ENCODE assay signal across 21 mouse cellular contexts in genomic region chr5:21729107-21729506, GRCm38 (mm10). TPM values are rescaled to one million over a fixed set of nuclear protein-coding genes. Genes with fewer than 3 reads are reported as not detected.
DNase-seq lines count a peak whose midpoint lies in the region; ATAC-seq and TF ChIP-seq lines count a peak whose summit lies in the region.
"Had no signal": no experiment of that assay in that cellular context is flagged by ENCODE, and none has a peak within 500 bp of the region (broad histone marks: within the 10 kb centered on the region; RNA-seq: fewer than 3 reads in every experiment).

No protein-coding gene starts in this region.

- WGBS in midbrain, embryonic 10.5 days, result 87% methylated on average over 5 of the region's 5 CpGs
- WGBS in midbrain, embryonic 13.5 days, result 89% methylated on average over 5 of the region's 5 CpGs
- WGBS in midbrain, embryonic 11.5 days, result 82% methylated on average over 5 of the region's 5 CpGs
- 93% methylated on average over 5 of the region's 5 CpGs for WGBS in midbrain, postnatal 0 days

- H3K27me3 ChIP-seq in midbrain, embryonic 10.5 days (ENCODE audit: low read depth, poor library complexity, severe bottlenecking), result no peaks in the 10 kb centered on the region
- H3K27me3 ChIP-seq in midbrain, embryonic 13.5 days, result no peaks in the 10 kb centered on the region
- H3K27me3 ChIP-seq in midbrain, embryonic 11.5 days (ENCODE audit: control insufficient read depth, insufficient read depth, low read length), result no peaks in the 10 kb centered on the region
- no peaks in the 10 kb centered on the region for H3K27me3 ChIP-seq in midbrain, postnatal 0 days (ENCODE audit: insufficient read depth, low read length)
- H3K27me3 ChIP-seq: CH12.LX, Patski had no signal

- H3K9me3 ChIP-seq in midbrain, embryonic 10.5 days (replicated peaks), result no peaks in the 10 kb centered on the region
- H3K9me3 ChIP-seq in midbrain, embryonic 13.5 days, result no peaks in the 10 kb centered on the region
- H3K9me3 ChIP-seq in midbrain, embryonic 11.5 days (ENCODE audit: control insufficient read depth, low read length), result no peaks in the 10 kb centered on the region
- H3K9me3 ChIP-seq in midbrain, postnatal 0 days (ENCODE audit: low read length), result no peaks in the 10 kb centered on the region

- no peak overlapping the region for H3K4me2 ChIP-seq in midbrain, embryonic 13.5 days (replicated peaks)
- no peak overlapping the region for H3K4me2 ChIP-seq in midbrain, embryonic 11.5 days
- no peak overlapping the region for H3K4me2 ChIP-seq in midbrain, postnatal 0 days (ENCODE audit: low read depth, low read length, poor library complexity, severe bottlenecking)

- peaks cover 62% of the 10 kb centered on the region for H3K4me1 ChIP-seq in midbrain, embryonic 10.5 days
- peaks cover 43% of the 10 kb centered on the region for H3K4me1 ChIP-seq in midbrain, embryonic 13.5 days (replicated peaks)
- H3K4me1 ChIP-seq in midbrain, embryonic 11.5 days (ENCODE audit: control insufficient read depth, insufficient read depth, low read length), result peaks cover 29% of the 10 kb centered on the region
- H3K4me1 ChIP-seq in midbrain, postnatal 0 days (ENCODE audit: insufficient read depth, low read length), result no peaks in the 10 kb centered on the region; the same call in 1 of the 2 replicates

- ATAC-seq in midbrain, embryonic 13.5 days, result no peak
- no peak for ATAC-seq in midbrain, embryonic 11.5 days (ENCODE audit: low FRiP score)
- ATAC-seq in midbrain, postnatal 0 days (ENCODE audit: low FRiP score), result no peak
- ATAC-seq: activated CD4-positive, CD25-positive, alpha-beta regulatory T cell, adult 4 months; CD4-positive, CD25-positive, alpha-beta regulatory T cell, adult 4 months; Patski had no signal

- H3K4me3 ChIP-seq in midbrain, embryonic 10.5 days, result no peak overlapping the region
- no peak overlapping the region for H3K4me3 ChIP-seq in midbrain, embryonic 13.5 days (replicated peaks)
- H3K4me3 ChIP-seq in midbrain, embryonic 11.5 days (ENCODE audit: low read depth, low read length), result no peak overlapping the region
- H3K4me3 ChIP-seq in midbrain, postnatal 0 days (ENCODE audit: low read depth, low read length), result no peak overlapping the region

- no peak for TF ChIP-seq CTCF in midbrain, postnatal 0 days (IDR thresholded peaks at IDR 0.05)

- H3K36me3 ChIP-seq in midbrain, embryonic 10.5 days, result no peaks in the 10 kb centered on the region
- H3K36me3 ChIP-seq in midbrain, embryonic 13.5 days, result no peaks in the 10 kb centered on the region
- no peaks in the 10 kb centered on the region for H3K36me3 ChIP-seq in midbrain, embryonic 11.5 days (ENCODE audit: control insufficient read depth, insufficient read depth, low read length)
- H3K36me3 ChIP-seq in midbrain, postnatal 0 days (ENCODE audit: insufficient read depth, low read length), result no peaks in the 10 kb centered on the region
- H3K36me3 ChIP-seq: G1E had no signal

- DNase-seq in heart, adult 11 months, result peak; percentile 53
- no peak for DNase-seq in heart, adult 18-20 months
- no peak for DNase-seq in midbrain, embryonic 10.5 days (ENCODE audit: low spot score)
- peak; percentile 80 for DNase-seq in midbrain, embryonic 11.5 days (ENCODE audit: low spot score, missing footprints)
- DNase-seq in midbrain, postnatal 0 days (ENCODE audit: low spot score), result no peak
- DNase-seq: adrenal gland, adult 2 months; adrenal gland, adult 8-10 months; adrenal gland, postnatal 10 days; adrenal gland, postnatal 14 days; adrenal gland, postnatal 25 days; adrenal gland, postnatal 36 days; B cell, adult 2 months; cerebellum, adult 11 months; cerebellum, adult 11-12 months; cerebellum, adult 18-20 months had no signal

- 0 out of 2 replicates have a peak overlapping the region, but pooled peaks have one; percentile 49 for H3K27ac ChIP-seq in midbrain, embryonic 10.5 days (replicated peaks)
- H3K27ac ChIP-seq in midbrain, embryonic 13.5 days, result no peak overlapping the region
- H3K27ac ChIP-seq in midbrain, embryonic 11.5 days (ENCODE audit: low read depth, low read length), result no peak overlapping the region
- no peak overlapping the region for H3K27ac ChIP-seq in midbrain, postnatal 0 days (ENCODE audit: low read depth, low read length)

- no peak overlapping the region for H3K9ac ChIP-seq in midbrain, embryonic 13.5 days (replicated peaks)
- no peak overlapping the region for H3K9ac ChIP-seq in midbrain, embryonic 11.5 days (ENCODE audit: low read length)
- no peak overlapping the region for H3K9ac ChIP-seq in midbrain, postnatal 0 days (replicated peaks; ENCODE audit: low read length, poor library complexity, severe bottlenecking)

RNA-seq across cellular contexts. Expression of gene Pmpcb, which starts 7.8 kb away (rescaled TPM):
- total RNA-seq in heart, adult 18-20 months (2021), result 100 to 1,000 TPM; 264 to 279 TPM
- polyA plus RNA-seq in midbrain, embryonic 10.5 days (2016; fragmentation: Nextera tagmentation; extraction: Ambion mirVana), result 87.0 and 88.6 TPM in 2 replicates
- polyA plus RNA-seq in midbrain, embryonic 13.5 days (2015; fragmentation: Nextera tagmentation; extraction: Ambion mirVana), result 91.4 and 94.5 TPM in 2 replicates
- 106 and 115 TPM in 2 replicates for polyA plus RNA-seq in midbrain, embryonic 11.5 days (2014; fragmentation: Nextera tagmentation; extraction: Ambion mirVana)
- 64.7 and 86.4 TPM in 2 replicates for total RNA-seq in midbrain, postnatal 0 days (2014; rRNA removed)
- polyA plus RNA-seq in midbrain, postnatal 0 days (2015; fragmentation: Nextera tagmentation; extraction: Ambion mirVana), result 64.0 and 68.6 TPM in 2 replicates

RNA-seq across cellular contexts. Expression of gene Napepld, which starts 27.9 kb away (rescaled TPM):
- 1 to 10 TPM; 6.2 to 6.3 TPM for total RNA-seq in heart, adult 18-20 months (2021)
- 10.4 and 14.8 TPM in 2 replicates for polyA plus RNA-seq in midbrain, embryonic 10.5 days (2016; fragmentation: Nextera tagmentation; extraction: Ambion mirVana)
- 4.7 and 5.4 TPM in 2 replicates for polyA plus RNA-seq in midbrain, embryonic 13.5 days (2015; fragmentation: Nextera tagmentation; extraction: Ambion mirVana)
- polyA plus RNA-seq in midbrain, embryonic 11.5 days (2014; fragmentation: Nextera tagmentation; extraction: Ambion mirVana), result 17.0 and 17.1 TPM in 2 replicates
- 4.1 and 6.0 TPM in 2 replicates for total RNA-seq in midbrain, postnatal 0 days (2014; rRNA removed)
- polyA plus RNA-seq in midbrain, postnatal 0 days (2015; fragmentation: Nextera tagmentation; extraction: Ambion mirVana), result 1.4 and 1.6 TPM in 2 replicates

RNA-seq across cellular contexts. Expression of gene Dnajc2, which starts 55.9 kb away (rescaled TPM):
- total RNA-seq in heart, adult 18-20 months (2021), result 10 to 100 TPM; 21.4 to 22.3 TPM
- polyA plus RNA-seq in midbrain, embryonic 10.5 days (2016; fragmentation: Nextera tagmentation; extraction: Ambion mirVana), result 89.0 and 100 TPM in 2 replicates
- 81.1 and 87.6 TPM in 2 replicates for polyA plus RNA-seq in midbrain, embryonic 13.5 days (2015; fragmentation: Nextera tagmentation; extraction: Ambion mirVana)
- polyA plus RNA-seq in midbrain, embryonic 11.5 days (2014; fragmentation: Nextera tagmentation; extraction: Ambion mirVana), result 103 and 109 TPM in 2 replicates
- total RNA-seq in midbrain, postnatal 0 days (2014; rRNA removed), result 21.3 and 29.0 TPM in 2 replicates
- polyA plus RNA-seq in midbrain, postnatal 0 days (2015; fragmentation: Nextera tagmentation; extraction: Ambion mirVana), result 68.0 and 71.8 TPM in 2 replicates

RNA-seq across cellular contexts. Expression of gene Psmc2, which starts 56.0 kb away (rescaled TPM):
- 10 to 100 TPM; 92.8 to 99.7 TPM for total RNA-seq in heart, adult 18-20 months (2021)
- 247 and 261 TPM in 2 replicates for polyA plus RNA-seq in midbrain, embryonic 10.5 days (2016; fragmentation: Nextera tagmentation; extraction: Ambion mirVana)
- 207 and 215 TPM in 2 replicates for polyA plus RNA-seq in midbrain, embryonic 13.5 days (2015; fragmentation: Nextera tagmentation; extraction: Ambion mirVana)
- polyA plus RNA-seq in midbrain, embryonic 11.5 days (2014; fragmentation: Nextera tagmentation; extraction: Ambion mirVana), result 253 and 272 TPM in 2 replicates
- 35.8 and 46.4 TPM in 2 replicates for total RNA-seq in midbrain, postnatal 0 days (2014; rRNA removed)
- polyA plus RNA-seq in midbrain, postnatal 0 days (2015; fragmentation: Nextera tagmentation; extraction: Ambion mirVana), result 188 and 191 TPM in 2 replicates

Comparison
In these comparisons a context has a peak if more than half of its experiments do, and no peak if none do; other contexts are left out.
1. DNase-seq: peak in heart, adult 11 months (single experiment) and midbrain, embryonic 11.5 days (single experiment); none in heart, adult 18-20 months (0 of 2), midbrain, embryonic 10.5 days (single experiment) and midbrain, postnatal 0 days (single experiment).